Mouse (Mus musculus): ENCODE measurements around the gene Polg. TPM values are rescaled to one million over a fixed set of nuclear protein-coding genes. Genes with fewer than 3 reads are reported as not detected.

Polg gene
- total RNA-seq, 4 experiments from 2014 or later, result 81.6 to 112 (median 91.0) TPM

GRCm38 (mm10) chr7:79502152-79503102 lies 36.3 kb upstream of the Polg start:
- DNase-seq (ENCODE audit: low spot score in 2 of 2), result no peak

DNA sequence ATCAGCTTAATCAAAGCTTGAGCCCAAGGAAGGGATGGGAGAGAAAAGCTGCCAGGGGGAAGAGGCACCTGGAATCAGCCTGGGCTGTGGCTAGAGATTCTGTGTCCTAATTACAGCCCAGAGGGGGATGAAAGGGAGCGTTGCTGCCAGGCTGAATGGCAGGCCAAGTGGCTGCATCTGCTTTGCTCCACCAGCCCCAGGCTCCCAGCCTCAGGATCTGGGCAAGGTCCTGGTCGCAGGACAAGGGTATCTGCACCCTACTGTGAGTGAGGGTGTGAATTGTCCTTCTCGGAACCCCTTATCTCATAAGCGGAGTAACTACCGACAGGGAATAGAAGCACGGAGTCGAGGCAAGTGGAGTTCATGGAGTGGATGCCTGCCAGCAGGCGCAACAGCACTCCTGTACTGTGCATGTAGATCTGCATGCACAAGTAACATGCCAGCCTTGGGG lies 35.4 kb upstream of the Polg start:
- no peak for DNase-seq (ENCODE audit: low spot score in 2 of 2)

- no peak for DNase-seq (ENCODE audit: low spot score in 2 of 2)
Measured at GRCm38 (mm10) chr7:79500681-79501306, 34.6 kb upstream of the Polg start.

DNA sequence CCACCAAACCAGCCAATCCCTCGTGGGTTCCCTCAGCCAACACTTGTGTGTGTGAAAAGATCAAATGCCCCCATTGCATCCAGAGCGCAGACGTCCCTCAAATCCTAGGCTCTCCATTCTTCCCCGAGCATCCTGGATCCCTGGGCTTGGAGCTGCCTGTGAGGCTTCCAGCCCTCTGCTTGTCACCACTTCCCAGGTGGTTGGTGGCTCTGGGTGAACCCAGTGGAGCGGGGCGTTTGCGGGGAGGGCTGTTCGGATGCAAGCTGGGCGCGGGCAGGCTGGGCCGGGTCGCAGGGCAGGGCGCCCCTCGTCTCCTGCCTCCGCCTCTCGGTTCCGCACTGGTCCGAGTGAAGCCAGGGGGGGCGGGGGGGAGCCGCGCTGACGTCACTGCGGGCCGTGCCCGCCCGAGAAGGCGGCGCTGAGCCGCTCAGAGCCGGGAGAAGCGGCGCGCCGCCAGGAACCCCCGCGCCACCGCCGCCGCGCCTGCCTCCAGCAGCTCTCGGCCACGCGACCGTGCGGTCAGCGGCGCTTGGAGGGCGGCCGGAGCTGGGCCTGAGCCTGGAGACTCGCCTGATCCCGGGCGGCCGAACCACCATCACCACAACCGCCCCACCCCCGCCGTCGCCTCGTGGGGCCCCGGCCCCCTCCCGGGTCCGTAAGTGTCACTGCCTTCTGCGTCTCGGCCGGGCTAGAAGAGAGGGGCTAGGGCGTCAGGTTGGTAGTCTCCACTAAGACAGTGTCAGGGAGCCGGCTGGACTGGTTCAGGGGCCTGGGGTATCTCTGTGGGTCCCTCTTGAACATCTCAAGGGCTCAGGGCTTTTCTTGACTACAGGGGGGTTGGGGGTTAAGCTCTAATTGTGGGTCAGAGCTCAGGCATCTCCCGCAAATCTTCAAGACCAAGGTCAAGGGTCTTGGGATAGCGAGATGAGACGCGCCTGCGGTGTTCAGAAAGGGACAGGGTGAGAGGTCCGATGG lies 33.7 kb upstream of the Polg start:
- DNase-seq (ENCODE audit: low spot score in 2 of 2), result peak in 1 of 2 experiments; percentile 69

DNA sequence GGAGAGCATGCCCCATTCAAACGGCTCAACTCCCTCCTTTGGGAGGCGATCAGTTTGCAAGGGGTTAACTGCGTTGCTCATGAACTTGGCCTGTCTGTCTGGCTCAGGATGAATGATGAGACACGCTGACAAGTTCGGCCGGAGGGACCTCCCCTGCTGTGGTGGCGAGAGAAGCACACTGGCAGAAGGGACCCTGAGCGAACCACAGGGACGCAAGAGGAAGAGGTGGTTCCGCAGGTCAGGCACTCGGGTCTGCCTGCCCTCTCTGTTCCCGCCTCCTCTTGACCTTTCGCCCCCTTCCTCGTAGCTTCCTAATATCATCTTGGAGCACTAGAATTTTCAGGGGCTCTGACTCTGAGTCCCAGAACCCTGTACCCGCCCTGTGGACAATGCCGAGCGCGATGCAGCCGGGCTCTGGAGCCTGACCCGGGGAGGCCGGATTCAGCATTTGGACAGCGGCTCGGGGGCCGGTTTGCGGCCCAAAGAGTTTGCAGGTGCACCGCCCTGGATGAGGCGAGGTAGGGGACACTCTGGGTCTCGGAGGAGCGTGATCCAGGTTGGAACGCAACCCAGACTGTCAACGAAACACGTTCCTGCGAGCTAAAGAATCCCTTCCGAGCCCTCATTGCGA lies 32.9 kb upstream of the Polg start:
- no peak for DNase-seq (ENCODE audit: low spot score in 2 of 2)

GRCm38 (mm10) chr7:79498356-79498755 lies 32.2 kb upstream of the Polg start:
- DNase-seq (ENCODE audit: low spot score in 2 of 2), result no peak

- DNase-seq (ENCODE audit: low spot score in 2 of 2), result no peak
Measured at GRCm38 (mm10) chr7:79497701-79498115, 31.5 kb upstream of the Polg start.

- no peak for DNase-seq (ENCODE audit: low spot score in 2 of 2)
Measured at GRCm38 (mm10) chr7:79496816-79497328, 30.7 kb upstream of the Polg start.

GRCm38 (mm10) chr7:79495988-79496815 lies 30.0 kb upstream of the Polg start:
- DNase-seq (ENCODE audit: low spot score in 2 of 2), result peak; percentile 77 to 91

- peak in 1 of 2 experiments; percentile 50 for DNase-seq (ENCODE audit: low spot score in 2 of 2)
Measured at GRCm38 (mm10) chr7:79493915-79494314, 27.8 kb upstream of the Polg start.

- DNase-seq (ENCODE audit: low spot score in 2 of 2), result peak; percentile 64 to 94
Measured at GRCm38 (mm10) chr7:79486528-79486927, 20.4 kb upstream of the Polg start.

GRCm38 (mm10) chr7:79474831-79475399 lies 8.8 kb upstream of the Polg start:
- no peak for DNase-seq (ENCODE audit: low spot score in 2 of 2)

GRCm38 (mm10) chr7:79473496-79474194 lies 7.5 kb upstream of the Polg start:
- no peak for DNase-seq (ENCODE audit: low spot score in 2 of 2)

DNA sequence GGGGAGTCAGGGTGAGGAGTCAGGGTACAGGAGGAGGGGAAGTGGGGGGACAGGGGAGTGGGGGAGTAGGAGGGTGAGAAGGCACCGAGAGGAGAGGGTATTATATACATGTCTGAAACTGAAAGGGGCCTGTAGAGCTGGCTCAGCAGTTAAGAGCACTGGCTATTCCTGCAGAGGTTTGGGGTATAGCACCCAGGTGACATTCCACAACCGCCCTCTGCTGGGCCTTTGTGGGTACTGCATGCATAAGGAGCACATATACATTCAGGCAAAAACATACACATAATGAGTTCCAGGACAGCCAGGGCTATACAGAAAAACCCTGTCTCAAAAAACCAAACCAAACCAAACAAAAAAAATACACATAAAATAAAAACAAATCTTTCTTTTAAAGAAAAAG lies 6.6 kb upstream of the Polg start:
- no peak for DNase-seq (ENCODE audit: low spot score in 2 of 2)

DNA sequence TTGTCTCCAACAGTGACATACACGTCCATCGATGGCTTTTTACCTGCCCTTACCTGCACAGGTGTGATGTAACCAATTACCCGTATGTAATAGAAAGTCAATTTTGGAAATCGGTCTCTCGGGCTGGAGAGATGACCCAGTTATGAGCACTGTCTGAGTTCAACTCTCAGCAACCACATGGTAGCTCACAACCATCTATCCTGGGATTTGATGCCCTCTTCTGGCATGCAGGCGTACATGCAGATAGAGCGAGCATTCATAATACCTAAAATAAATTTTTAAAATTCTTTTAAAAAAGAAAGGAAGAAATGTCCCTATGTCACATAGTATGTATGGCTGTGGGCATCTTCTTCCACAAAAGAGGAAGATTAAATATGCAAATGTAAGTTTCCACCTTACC lies 5.3 kb upstream of the Polg start:
- no peak for DNase-seq (ENCODE audit: low spot score in 2 of 2)

- no peak for DNase-seq (ENCODE audit: low spot score in 2 of 2)
Measured at GRCm38 (mm10) chr7:79470718-79471117, 4.6 kb upstream of the Polg start.

DNA sequence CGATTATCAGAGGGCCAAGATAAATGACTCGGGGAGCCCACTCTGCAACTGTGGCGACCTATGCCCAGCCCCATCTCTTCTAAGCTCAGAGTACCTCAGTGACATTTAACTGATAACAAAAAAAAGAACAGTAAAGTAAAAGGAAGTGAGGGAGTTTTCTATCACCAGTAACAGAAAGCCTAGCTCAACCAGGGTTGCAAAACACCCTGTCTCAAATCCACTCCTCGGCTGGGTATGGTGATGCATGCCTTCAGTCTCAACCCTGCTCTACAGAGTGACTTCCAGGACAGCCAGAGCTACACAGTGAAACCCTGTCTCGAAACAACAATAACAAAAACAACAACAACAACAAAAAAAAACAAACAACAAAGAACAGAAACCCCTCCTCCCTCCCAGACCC lies 3.6 kb upstream of the Polg start:
- DNase-seq (ENCODE audit: low spot score in 2 of 2), result no peak

GRCm38 (mm10) chr7:79468994-79469393 lies 2.8 kb upstream of the Polg start:
- no peak for DNase-seq (ENCODE audit: low spot score in 2 of 2)

DNA sequence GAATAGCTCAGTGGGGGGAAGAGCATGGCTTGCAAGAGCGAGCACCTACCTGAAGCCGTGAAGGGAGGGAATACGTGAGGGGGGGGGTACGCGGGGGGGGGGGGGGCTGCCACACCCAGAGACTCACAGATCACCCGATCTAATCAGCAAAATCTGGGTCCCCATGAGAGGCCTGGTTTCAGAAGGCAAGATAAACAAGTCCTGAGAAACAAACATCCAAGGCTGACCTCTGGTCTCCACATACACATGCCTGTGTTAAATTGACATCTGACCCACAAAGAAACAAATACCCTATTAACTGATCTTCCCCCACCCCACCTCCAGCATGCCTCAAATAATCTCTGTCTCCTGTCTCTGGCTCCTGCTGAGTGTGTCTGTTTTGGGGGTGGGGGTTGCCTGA lies 1.8 kb upstream of the Polg start:
- no peak for DNase-seq (ENCODE audit: low spot score in 2 of 2)
